ENCODE assay signal across 34 mouse cellular contexts in genomic region chr8:3368091-3368490, GRCm38 (mm10). TPM values are rescaled to one million over a fixed set of nuclear protein-coding genes. Genes with fewer than 3 reads are reported as not detected.
DNase-seq lines count a peak whose midpoint lies in the region; ATAC-seq and TF ChIP-seq lines count a peak whose summit lies in the region.
"Had no signal": no experiment of that assay in that cellular context is flagged by ENCODE, and none has a peak within 500 bp of the region (broad histone marks: within the 10 kb centered on the region; RNA-seq: fewer than 3 reads in every experiment).

No protein-coding gene starts in this region.

- no peaks in the 10 kb centered on the region for H3K9me3 ChIP-seq in CH12.LX (replicated peaks; ENCODE audit: low read length)
- H3K9me3 ChIP-seq: embryonic facial prominence, embryonic 13.5 days; forebrain, embryonic 12.5 days; heart, embryonic 10.5 days; heart, embryonic 13.5 days had no signal

- H3K36me3 ChIP-seq in spleen, adult 2 months (ENCODE audit: control insufficient read depth, insufficient read depth, low read length): peaks cover 31% of the 10 kb centered on the region
- no peaks in the 10 kb centered on the region for H3K36me3 ChIP-seq in CH12.LX (replicated peaks in 1 of 2; ENCODE audit: control insufficient read depth in 1 of 2, insufficient read depth in 1 of 2, low read length in 1 of 2)
- H3K36me3 ChIP-seq: embryonic facial prominence, embryonic 10.5 days; embryonic facial prominence, embryonic 13.5 days; forebrain, embryonic 12.5 days; heart, embryonic 10.5 days; heart, embryonic 13.5 days had no signal

- dilution Hi-C loops in CH12.LX (cut with MboI; ENCODE audit: extremely low pct_ligation_motif_present, extremely low pct_unique_long_range_greater_than_20kb, low sequenced_read_pairs): no loop called here

- no peaks in the 10 kb centered on the region; the same call in 1 of the 2 replicates for H3K4me1 ChIP-seq in spleen, adult 2 months (ENCODE audit: control insufficient read depth, insufficient read depth, insufficient read length)
- peaks cover 0 to 8% of the 10 kb centered on the region in 2 experiments; a peak in 1 of 4 replicates for H3K4me1 ChIP-seq in CH12.LX (ENCODE audit: control insufficient read depth in 1 of 2, insufficient read depth in 2 of 2)
- H3K4me1 ChIP-seq: embryonic facial prominence, embryonic 10.5 days; embryonic facial prominence, embryonic 13.5 days; forebrain, embryonic 12.5 days; heart, embryonic 10.5 days; heart, embryonic 13.5 days had no signal

- no peaks in the 10 kb centered on the region for H3K79me2 ChIP-seq in CH12.LX (replicated peaks; ENCODE audit: control insufficient read depth, extremely low read depth, insufficient read depth, poor library complexity, severe bottlenecking)

- H3K4me2 ChIP-seq in CH12.LX (ENCODE audit: insufficient read depth, low read depth, poor library complexity, severe bottlenecking): no peak overlapping the region
- H3K4me2 ChIP-seq: embryonic facial prominence, embryonic 13.5 days; forebrain, embryonic 12.5 days; heart, embryonic 13.5 days; hindbrain, embryonic 14.5 days had no signal

- peak; percentile 88 for ATAC-seq in megakaryocyte, adult 5-6 weeks (ENCODE audit: poor library complexity, severe bottlenecking)
- ATAC-seq in neutrophil, adult 5-6 weeks (ENCODE audit: extremely low read depth, insufficient number of reproducible peaks, low FRiP score, poor library complexity, severe bottlenecking): peak; percentile 59
- ATAC-seq: CD4-positive, CD25-positive, alpha-beta regulatory T cell, adult 4 months; forebrain, postnatal 0 days; hindbrain, postnatal 0 days; inflammation-experienced regulatory T-cells, adult 6 months; Patski had no signal

- peak overlapping the region; percentile 7; the same call in 1 of the 2 replicates for H3K27ac ChIP-seq in spleen, adult 2 months (ENCODE audit: insufficient read depth, low read length)
- no peak overlapping the region for H3K27ac ChIP-seq in CH12.LX (ENCODE audit: insufficient read depth, low read depth)
- H3K27ac ChIP-seq: embryonic facial prominence, embryonic 10.5 days; embryonic facial prominence, embryonic 13.5 days; forebrain, embryonic 12.5 days; heart, adult 2 months; heart, embryonic 10.5 days; heart, embryonic 13.5 days; hindbrain, embryonic 14.5 days; hindbrain, postnatal 0 days had no signal

- no peak for TF ChIP-seq CTCF in spleen, adult 2 months (IDR thresholded peaks at IDR 0.05; ENCODE audit: extremely low read depth, insufficient read depth, insufficient read length, insufficient replicate concordance)
- TF ChIP-seq CTCF in CH12.LX (conservative IDR thresholded peaks at IDR 0.05 in 1 of 2, IDR thresholded peaks at IDR 0.05 in 1 of 2; ENCODE audit: low read depth in 2 of 2, low read length in 2 of 2): no peak

- TF ChIP-seq POLR2A in spleen, adult 2 months (IDR thresholded peaks at IDR 0.05; ENCODE audit: low read depth, low read length): no peak
- TF ChIP-seq POLR2A in CH12.LX (IDR thresholded peaks at IDR 0.05; ENCODE audit: low read depth, low read length): no peak

- H3K4me3 ChIP-seq in spleen, adult 2 months (ENCODE audit: extremely low read depth, insufficient read depth, insufficient read length): no peak overlapping the region
- no peak overlapping the region for H3K4me3 ChIP-seq in CH12.LX (replicated peaks in 1 of 3; ENCODE audit: low read depth in 2 of 3, low read length in 2 of 3, poor library complexity in 1 of 3)
- H3K4me3 ChIP-seq: embryonic facial prominence, embryonic 10.5 days; embryonic facial prominence, embryonic 13.5 days; erythroblast, embryonic 14.5 days; forebrain, embryonic 12.5 days; heart, adult 2 months; heart, embryonic 10.5 days; heart, embryonic 13.5 days had no signal

- no peak for TF ChIP-seq RAD21 in CH12.LX (IDR thresholded peaks at IDR 0.05; ENCODE audit: low read depth, low read length)

- in situ Hi-C loops in CH12.LX (cut with MboI; ENCODE audit: low pct_ligation_motif_present, low pct_unique_long_range_greater_than_20kb, low sequenced_read_pairs): no loop called here

- DNase-seq in spleen, adult 2 months (ENCODE audit: low read depth in 1 of 2, low spot score in 2 of 2): no peak
- DNase-seq in spleen, adult 18-20 months: no peak
- no peak for DNase-seq in CH12.LX (ENCODE audit: extremely low read depth)
- DNase-seq in Muller cell, postnatal 12 days (ENCODE audit: inconsistent ontology term): no peak
- DNase-seq in adrenal gland, postnatal 36 days: no peak
- no peak for DNase-seq in right cerebral cortex, adult 18-20 months
- DNase-seq: adrenal gland, postnatal 10 days; cerebellum, adult 11 months; cerebellum, adult 2 months; cerebellum, adult 9-11 months; cerebellum, postnatal 25 days; embryo, embryonic 11 days; forebrain, postnatal 0 days; gastrocnemius, postnatal 25 days; heart, adult 2 months; heart, postnatal 14 days; heart, postnatal 4 days had no signal

- 0 out of 2 replicates have a peak, but pooled peaks have one; percentile 14 for TF ChIP-seq EP300 in CH12.LX (IDR thresholded peaks at IDR 0.05; ENCODE audit: low read length)

- no peak overlapping the region for H3K9ac ChIP-seq in CH12.LX (ENCODE audit: insufficient read depth, low read depth)
- H3K9ac ChIP-seq: embryonic facial prominence, embryonic 13.5 days; forebrain, embryonic 12.5 days; forebrain, postnatal 0 days; heart, embryonic 13.5 days; hindbrain, embryonic 14.5 days had no signal

- H3K27me3 ChIP-seq in spleen, adult 2 months (ENCODE audit: control insufficient read depth, insufficient read depth, low read length): no peaks in the 10 kb centered on the region
- H3K27me3 ChIP-seq in CH12.LX (replicated peaks): no peaks in the 10 kb centered on the region
- H3K27me3 ChIP-seq: embryonic facial prominence, embryonic 13.5 days; forebrain, embryonic 12.5 days; heart, embryonic 13.5 days had no signal

- WGBS in spleen, adult 2 months: 19% methylated on average over 1 of the region's 1 CpGs

TF ChIP-seq in CH12.LX, 34 proteins besides CTCF, POLR2A, EP300 and RAD21:
- TF ChIP-seq USF1 (IDR thresholded peaks at IDR 0.05; ENCODE audit: low read depth, low read length): no peak
- no peak for TF ChIP-seq ZKSCAN1 (IDR thresholded peaks at IDR 0.05; ENCODE audit: borderline replicate concordance, low read depth, low read length)
- TF ChIP-seq MXI1 (IDR thresholded peaks at IDR 0.05; ENCODE audit: low read depth, low read length): no peak
- no peak for TF ChIP-seq JUN (IDR thresholded peaks at IDR 0.05; ENCODE audit: insufficient read depth, low read depth, low read length)
- no peak for TF ChIP-seq IRF4 (IDR thresholded peaks at IDR 0.05; ENCODE audit: low read depth, low read length)
- TF ChIP-seq TCF12 (IDR thresholded peaks at IDR 0.05; ENCODE audit: low read depth, low read length): no peak
- TF ChIP-seq POLR2AphosphoS2 (IDR thresholded peaks at IDR 0.05; ENCODE audit: low read depth, low read length): no peak
- no peak for TF ChIP-seq MEF2A (IDR thresholded peaks at IDR 0.05; ENCODE audit: borderline replicate concordance, low read depth, low read length)
- no peak for TF ChIP-seq USF2 (conservative IDR thresholded peaks at IDR 0.05; ENCODE audit: low read depth, low read length)
- TF ChIP-seq TBP (conservative IDR thresholded peaks at IDR 0.05; ENCODE audit: low read depth, low read length): no peak
- no peak for TF ChIP-seq ZNF384 (IDR thresholded peaks at IDR 0.05; ENCODE audit: low read depth, low read length)
- no peak for TF ChIP-seq CHD1 (IDR thresholded peaks at IDR 0.05; ENCODE audit: low read depth, low read length)
- no peak for TF ChIP-seq MYC (IDR thresholded peaks at IDR 0.05; ENCODE audit: low read depth, low read length)
- no peak for TF ChIP-seq KAT2A (IDR thresholded peaks at IDR 0.05; ENCODE audit: insufficient replicate concordance, low read length)
- TF ChIP-seq ZMIZ1 (IDR thresholded peaks at IDR 0.05; ENCODE audit: low read depth, low read length): no peak
- TF ChIP-seq MAZ (IDR thresholded peaks at IDR 0.05; ENCODE audit: low read depth, low read length): no peak
- no peak for TF ChIP-seq HCFC1 (IDR thresholded peaks at IDR 0.05; ENCODE audit: low read depth, low read length)

RNA-seq across cellular contexts. Expression of gene A430078G23Rik, which starts 14.9 kb away (rescaled TPM):
- polyA plus RNA-seq in spleen, adult 2 months (2012; rRNA removed): 28.3 and 28.6 TPM in 2 replicates
- total RNA-seq in CH12.LX (2012; rRNA removed) (not detected in 2 replicates), CH12.LX (2014; rRNA removed) (not detected in 2 replicates)
- polyA plus RNA-seq in CH12.LX (2012; ENCODE audit: insufficient read length, low read depth): not detected in 2 replicates
- 17.0 and 17.9 TPM in 2 replicates for total RNA-seq in megakaryocyte, adult 5-6 weeks (2015)
- total RNA-seq in megakaryocyte, adult 5-6 weeks (2017): 30.3 and 35.7 TPM in 2 replicates
- total RNA-seq in neutrophil, adult 5-6 weeks (2017): 140 and 151 TPM in 2 replicates
- under 1 TPM; 0.40 to 0.79 TPM for total RNA-seq in adrenal gland, postnatal 36 days (2021)
- total RNA-seq: forebrain, postnatal 0 days; gastrocnemius, adult 8-10 months; hindbrain, postnatal 0 days had no signal
- polyA plus RNA-seq: C2C12; cerebellum, adult 2 months; cortical plate, adult 2 months; embryonic facial prominence, embryonic 13.5 days; erythroblast, embryonic 14.5 days; forebrain, postnatal 0 days; heart, embryonic 13.5 days; hindbrain, embryonic 11.5 days; hindbrain, embryonic 14.5 days; hindbrain, postnatal 0 days; Patski had no signal

RNA-seq across cellular contexts. Expression of gene Arhgef18, which starts 24.7 kb away (rescaled TPM):
- polyA plus RNA-seq in spleen, adult 2 months (2012; rRNA removed): 104 and 165 TPM in 2 replicates
- total RNA-seq in CH12.LX (2012; rRNA removed): 0.17 and 0.21 TPM in 2 replicates
- 0.12 TPM in 1 of 2 replicates, not detected in the other for total RNA-seq in CH12.LX (2014; rRNA removed)
- polyA plus RNA-seq in CH12.LX (2012; ENCODE audit: insufficient read length, low read depth): 0.26 and 0.27 TPM in 2 replicates
- 43.8 and 45.0 TPM in 2 replicates for total RNA-seq in megakaryocyte, adult 5-6 weeks (2015)
- total RNA-seq in megakaryocyte, adult 5-6 weeks (2017): 38.4 and 45.7 TPM in 2 replicates
- total RNA-seq in neutrophil, adult 5-6 weeks (2017): 179 and 187 TPM in 2 replicates
- total RNA-seq in adrenal gland, postnatal 36 days (2021): 10 to 100 TPM; 33.9 to 38.4 TPM

Comparison
In these comparisons a context has a peak if more than half of its experiments do, and no peak if none do; other contexts are left out.
1. RNA of gene A430078G23Rik, which starts 14.9 kb away (total RNA-seq): 140 to 151 TPM in neutrophil, adult 5-6 weeks and 17.0 to 35.7 TPM in megakaryocyte, adult 5-6 weeks; 0.40 to 0.79 TPM in adrenal gland, postnatal 36 days and not detected in CH12.LX; every median in the first group is over 10 times any median in the second.
2. RNA of gene Arhgef18, which starts 24.7 kb away (total RNA-seq): 179 to 187 TPM in neutrophil, adult 5-6 weeks, 38.4 to 45.7 TPM in megakaryocyte, adult 5-6 weeks and 33.9 to 38.4 TPM in adrenal gland, postnatal 36 days; 0.12 to 0.21 TPM in CH12.LX; every median in the first group is over 10 times any median in the second.